Mouse (Mus musculus) brain, embryonic 14.5 days (tissue): ENCODE data around the gene Jup.

Source experiments
- CTCF ChIP-seq: fragments of 200-500 bp; IDR thresholded peaks from 2 replicates; pipeline ENCODE4 v1.5.1; 2012; ENCODE audit warnings: inconsistent platforms, mild to moderate bottlenecking, moderate library complexity, borderline replicate concordance; ENCODE audit not compliant: insufficient read depth, insufficient read length; ENCODE audit errors: extremely low read depth
- POLR2A ChIP-seq: fragments of 200-500 bp; IDR thresholded peaks from 2 replicates; pipeline ENCODE4 v1.6.1; 2012; ENCODE audit warnings: mild to moderate bottlenecking, inconsistent platforms, borderline replicate concordance; ENCODE audit not compliant: poor library complexity, insufficient read depth, insufficient read length, severe bottlenecking; ENCODE audit errors: extremely low read depth

- no peak for TF ChIP-seq CTCF
- no peak for TF ChIP-seq POLR2A
Measured at GRCm38 (mm10) chr11:100426820-100427219, 29.3 kb upstream of the Jup start.
